Mouse (Mus musculus): ENCODE measurements at regions not wholly inside any gene's neighbourhood (a gene's known extent, or its start where the extent isn't known, plus 50 kb on each side); places are given as distances from the start of the nearest gene placed in this dataset.

- H3K27me3 ChIP-seq (ENCODE audit: insufficient read depth, low read length): no peaks in the 10 kb centered on the region
- H3K4me3 ChIP-seq (replicated peaks; ENCODE audit: low read length): no peak overlapping the region
- peaks cover 3% of the 10 kb centered on the region; the same call in 1 of the 2 replicates for H3K4me1 ChIP-seq (replicated peaks; ENCODE audit: low read depth, low read length)
- peaks cover 63% of the 10 kb centered on the region for H3K9me3 ChIP-seq (ENCODE audit: low read length)
- 0 out of 2 replicates have a peak, but pooled peaks have one; percentile 10 for TF ChIP-seq NANOG (IDR thresholded peaks at IDR 0.05; ENCODE audit: borderline replicate concordance, low read length)
- no peak for TF ChIP-seq POU5F1 (IDR thresholded peaks at IDR 0.05; ENCODE audit: borderline replicate concordance, low read length)
- no peaks in the 10 kb centered on the region for H3K36me3 ChIP-seq (ENCODE audit: insufficient read depth, low read length)
Measured at GRCm38 (mm10) chr11:19333908-19334487, 315.2 kb upstream of the Meis1 start.

- H3K36me3 ChIP-seq (ENCODE audit: insufficient read depth, low read length): no peaks in the 10 kb centered on the region
- TF ChIP-seq CTCF (conservative IDR thresholded peaks at IDR 0.05; ENCODE audit: low read length) (no peak), NANOG (IDR thresholded peaks at IDR 0.05; ENCODE audit: borderline replicate concordance, low read length) (no peak), POU5F1 (IDR thresholded peaks at IDR 0.05; ENCODE audit: borderline replicate concordance, low read length) (no peak)
- no peaks in the 10 kb centered on the region for H3K27me3 ChIP-seq (ENCODE audit: insufficient read depth, low read length)
- H3K9me3 ChIP-seq (ENCODE audit: low read length): peaks cover 76% of the 10 kb centered on the region
- no peak overlapping the region for H3K4me3 ChIP-seq (replicated peaks; ENCODE audit: low read length)
- H3K4me1 ChIP-seq (replicated peaks; ENCODE audit: low read depth, low read length): peaks cover 3% of the 10 kb centered on the region; the same call in 1 of the 2 replicates
Measured at GRCm38 (mm10) chr11:19335384-19335783, 316.6 kb upstream of the Meis1 start.

- no peak for TF ChIP-seq POU5F1 (IDR thresholded peaks at IDR 0.05; ENCODE audit: borderline replicate concordance, low read length)
- TF ChIP-seq CTCF (conservative IDR thresholded peaks at IDR 0.05; ENCODE audit: low read length): no peak
- TF ChIP-seq NANOG (IDR thresholded peaks at IDR 0.05; ENCODE audit: borderline replicate concordance, low read length): no peak
- Histone ChIP-seq H3K9me3 (ENCODE audit: low read length) (peaks cover 67% of the 10 kb centered on the region), H3K4me1 (replicated peaks; ENCODE audit: low read depth, low read length) (no peaks in the 10 kb centered on the region), H3K4me3 (replicated peaks; ENCODE audit: low read length) (no peak overlapping the region), H3K27me3 (ENCODE audit: insufficient read depth, low read length) (no peaks in the 10 kb centered on the region), H3K36me3 (ENCODE audit: insufficient read depth, low read length) (no peaks in the 10 kb centered on the region)
Measured at GRCm38 (mm10) chr11:19339721-19340317, 321.0 kb upstream of the Meis1 start.

GRCm38 (mm10) chr11:19340889-19341288, 322.1 kb upstream of the Meis1 start:
- Histone ChIP-seq H3K4me3 (replicated peaks; ENCODE audit: low read length) (no peak overlapping the region), H3K36me3 (ENCODE audit: insufficient read depth, low read length) (no peaks in the 10 kb centered on the region), H3K4me1 (replicated peaks; ENCODE audit: low read depth, low read length) (no peaks in the 10 kb centered on the region), H3K27me3 (ENCODE audit: insufficient read depth, low read length) (no peaks in the 10 kb centered on the region), H3K9me3 (ENCODE audit: low read length) (peaks cover 56% of the 10 kb centered on the region)
- no peak for TF ChIP-seq POU5F1 (IDR thresholded peaks at IDR 0.05; ENCODE audit: borderline replicate concordance, low read length)
- no peak for TF ChIP-seq CTCF (conservative IDR thresholded peaks at IDR 0.05; ENCODE audit: low read length)
- TF ChIP-seq NANOG (IDR thresholded peaks at IDR 0.05; ENCODE audit: borderline replicate concordance, low read length): no peak

- Histone ChIP-seq H3K27me3 (ENCODE audit: insufficient read depth, low read length) (no peaks in the 10 kb centered on the region), H3K4me3 (replicated peaks; ENCODE audit: low read length) (no peak overlapping the region), H3K4me1 (replicated peaks; ENCODE audit: low read depth, low read length) (no peaks in the 10 kb centered on the region), H3K9me3 (ENCODE audit: low read length) (peaks cover 51% of the 10 kb centered on the region), H3K36me3 (ENCODE audit: insufficient read depth, low read length) (no peaks in the 10 kb centered on the region)
- no peak for TF ChIP-seq NANOG (IDR thresholded peaks at IDR 0.05; ENCODE audit: borderline replicate concordance, low read length)
- TF ChIP-seq CTCF (conservative IDR thresholded peaks at IDR 0.05; ENCODE audit: low read length): no peak
- no peak for TF ChIP-seq POU5F1 (IDR thresholded peaks at IDR 0.05; ENCODE audit: borderline replicate concordance, low read length)
Measured at GRCm38 (mm10) chr11:19341379-19341778, 322.6 kb upstream of the Meis1 start.

- TF ChIP-seq POU5F1 (IDR thresholded peaks at IDR 0.05; ENCODE audit: borderline replicate concordance, low read length): no peak
- H3K36me3 ChIP-seq (ENCODE audit: insufficient read depth, low read length): no peaks in the 10 kb centered on the region
- peaks cover 37% of the 10 kb centered on the region for H3K9me3 ChIP-seq (ENCODE audit: low read length)
- no peak overlapping the region for H3K4me3 ChIP-seq (replicated peaks; ENCODE audit: low read length)
- no peaks in the 10 kb centered on the region for H3K27me3 ChIP-seq (ENCODE audit: insufficient read depth, low read length)
- no peaks in the 10 kb centered on the region for H3K4me1 ChIP-seq (replicated peaks; ENCODE audit: low read depth, low read length)
Measured at GRCm38 (mm10) chr11:19342803-19343202, 324.0 kb upstream of the Meis1 start.

GRCm38 (mm10) chr11:19346276-19346826, 327.6 kb upstream of the Meis1 start:
- H3K27me3 ChIP-seq (ENCODE audit: insufficient read depth, low read length): no peaks in the 10 kb centered on the region
- H3K36me3 ChIP-seq (ENCODE audit: insufficient read depth, low read length): no peaks in the 10 kb centered on the region
- H3K4me1 ChIP-seq (replicated peaks; ENCODE audit: low read depth, low read length): no peaks in the 10 kb centered on the region
- H3K4me3 ChIP-seq (replicated peaks; ENCODE audit: low read length): no peak overlapping the region
- TF ChIP-seq NANOG (IDR thresholded peaks at IDR 0.05; ENCODE audit: borderline replicate concordance, low read length): no peak
- TF ChIP-seq CTCF (conservative IDR thresholded peaks at IDR 0.05; ENCODE audit: low read length): no peak
- TF ChIP-seq POU5F1 (IDR thresholded peaks at IDR 0.05; ENCODE audit: borderline replicate concordance, low read length): no peak
- peaks cover 5% of the 10 kb centered on the region; the same call in 1 of the 2 replicates for H3K9me3 ChIP-seq (ENCODE audit: low read length)

- no peak overlapping the region for H3K4me3 ChIP-seq (replicated peaks; ENCODE audit: low read length)
- H3K27me3 ChIP-seq (ENCODE audit: insufficient read depth, low read length): no peaks in the 10 kb centered on the region
- no peaks in the 10 kb centered on the region for H3K4me1 ChIP-seq (replicated peaks; ENCODE audit: low read depth, low read length)
- TF ChIP-seq CTCF (conservative IDR thresholded peaks at IDR 0.05; ENCODE audit: low read length) (no peak), NANOG (IDR thresholded peaks at IDR 0.05; ENCODE audit: borderline replicate concordance, low read length) (no peak), POU5F1 (IDR thresholded peaks at IDR 0.05; ENCODE audit: borderline replicate concordance, low read length) (no peak)
- no peaks in the 10 kb centered on the region for H3K36me3 ChIP-seq (ENCODE audit: insufficient read depth, low read length)
- peaks cover 13% of the 10 kb centered on the region for H3K9me3 ChIP-seq (ENCODE audit: low read length)
Measured at GRCm38 (mm10) chr11:19350331-19351242, 331.8 kb upstream of the Meis1 start.

Data from E14TG2a.4 (cell line).